Mouse (Mus musculus): ENCODE data around the gene Hs3st2. TPM values are rescaled to one million over a fixed set of nuclear protein-coding genes. Genes with fewer than 3 reads are reported as not detected.
"Not testable (repeated sequence)": the region's sequence is repeated elsewhere in the genome, so short reads cannot be mapped to it uniquely, and the experiment has no call there.

The Hs3st2 gene
- polyA plus RNA-seq (2017; shearing (Covaris generic)), result not detected

DNA sequence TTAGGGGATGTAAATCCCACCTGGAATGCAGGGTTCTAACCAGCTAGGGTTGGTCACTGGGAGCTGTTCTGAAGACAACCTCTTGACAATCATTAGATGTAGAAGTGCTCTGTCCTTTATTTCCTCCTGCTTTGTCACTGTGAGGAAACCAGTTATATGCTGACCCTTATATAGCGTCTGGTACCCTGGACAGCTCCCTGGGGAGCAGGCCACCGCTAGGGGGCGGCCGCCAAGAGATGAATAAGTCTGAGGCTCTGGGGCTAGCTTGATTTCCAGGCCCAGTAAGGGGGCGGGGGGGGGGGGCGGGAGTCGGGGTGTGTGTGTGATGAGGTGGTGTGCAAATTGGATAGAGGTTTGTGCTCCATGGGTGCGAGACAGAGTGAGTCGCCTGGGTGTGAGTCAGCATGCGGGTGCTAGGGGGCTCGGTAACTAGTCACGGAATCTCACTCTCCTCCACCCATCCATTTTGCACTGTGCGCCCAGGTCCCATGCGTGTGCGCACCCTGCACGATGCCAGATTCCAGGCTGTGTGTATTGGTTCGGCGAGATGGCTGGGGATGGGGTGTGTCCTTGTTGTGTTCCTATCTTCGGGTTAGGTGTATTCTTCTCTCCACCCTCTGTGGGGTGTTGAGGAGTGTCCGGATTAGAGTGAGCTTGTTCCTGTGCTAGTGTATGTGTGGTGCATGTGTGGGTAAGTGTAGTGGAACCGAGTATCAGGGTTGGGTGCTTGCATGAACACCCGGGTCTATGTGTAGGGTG lies at the start of gene Hs3st2:
Gene Hs3st2, plus strand, starts transcription at position 635 of the 759 bp plus-strand sequence.
- ATAC-seq, result no peak

DNA sequence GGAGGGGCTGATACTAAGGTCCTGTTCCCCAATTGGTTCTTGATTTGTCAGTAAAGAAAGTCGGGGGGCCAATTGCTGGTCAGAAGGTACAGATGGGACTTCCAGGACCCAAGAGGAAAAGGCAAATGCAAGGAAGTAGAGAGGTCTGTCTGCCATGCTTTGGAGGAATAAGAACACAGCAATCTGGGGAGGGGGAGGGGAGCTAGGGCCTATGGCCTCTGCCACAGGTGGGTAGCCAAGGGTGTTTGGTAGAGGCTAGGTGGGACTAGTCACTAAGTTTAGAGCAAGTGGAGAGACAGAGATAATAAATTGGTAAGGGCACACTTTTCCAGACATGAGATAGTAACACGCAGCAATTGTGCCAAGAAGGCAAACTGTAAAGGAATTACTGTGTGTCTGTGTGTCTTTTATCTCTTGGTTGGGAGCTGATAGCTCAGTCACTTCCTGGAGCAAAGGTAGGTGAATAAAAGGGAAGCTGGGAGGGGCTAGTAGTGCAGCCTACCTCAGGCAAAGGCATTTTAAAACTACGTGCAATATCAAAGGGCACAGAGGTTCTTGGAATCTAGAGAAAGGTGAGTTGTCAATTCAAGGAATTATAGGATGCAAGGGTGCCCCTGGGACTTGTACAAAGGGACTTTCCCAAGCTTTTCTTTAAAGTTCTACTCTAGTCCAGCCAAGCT lies 43.2 kb upstream of the Hs3st2 start:
- ATAC-seq, result no peak

DNA sequence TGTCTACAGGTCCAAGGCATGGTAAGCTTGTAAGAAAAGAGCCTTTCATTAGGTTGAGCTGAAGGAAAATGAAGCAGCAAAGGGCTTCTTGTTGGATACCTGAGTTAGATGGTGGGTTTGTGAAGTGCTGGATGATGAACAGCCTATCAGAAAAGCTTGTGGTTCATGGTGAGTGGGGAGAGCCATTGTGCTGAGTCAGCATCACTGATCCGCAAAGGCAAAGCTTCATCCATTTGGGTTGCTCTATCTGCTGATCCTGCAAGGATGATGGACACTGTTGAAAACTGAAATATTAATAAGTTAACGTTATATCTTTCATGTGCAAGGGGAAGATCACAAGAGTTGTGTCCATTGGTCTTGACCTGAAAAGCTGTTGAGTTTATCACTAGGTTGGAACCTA lies 40.0 kb upstream of the Hs3st2 start:
- no peak for ATAC-seq

DNA sequence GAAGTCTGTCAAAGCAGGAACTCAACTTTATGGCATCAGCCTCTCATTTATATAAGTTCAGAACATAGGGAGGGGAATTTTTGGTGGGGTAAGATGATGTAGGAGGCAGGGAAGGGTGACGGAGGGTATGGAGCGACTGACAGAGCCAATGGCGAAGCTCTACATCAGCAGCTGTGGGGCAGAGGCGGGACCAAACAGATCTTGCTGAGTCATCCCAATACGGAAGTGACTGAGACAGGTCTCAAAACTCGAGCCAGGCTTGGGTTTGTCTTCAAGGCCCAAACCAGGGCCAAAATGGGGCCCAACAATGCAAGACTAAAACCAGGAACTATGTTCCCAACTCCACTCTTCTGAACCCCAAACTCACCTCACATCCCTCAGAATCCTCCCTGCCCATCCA lies 30.2 kb upstream of the Hs3st2 start:
- ATAC-seq, result not testable (repeated sequence)

DNA sequence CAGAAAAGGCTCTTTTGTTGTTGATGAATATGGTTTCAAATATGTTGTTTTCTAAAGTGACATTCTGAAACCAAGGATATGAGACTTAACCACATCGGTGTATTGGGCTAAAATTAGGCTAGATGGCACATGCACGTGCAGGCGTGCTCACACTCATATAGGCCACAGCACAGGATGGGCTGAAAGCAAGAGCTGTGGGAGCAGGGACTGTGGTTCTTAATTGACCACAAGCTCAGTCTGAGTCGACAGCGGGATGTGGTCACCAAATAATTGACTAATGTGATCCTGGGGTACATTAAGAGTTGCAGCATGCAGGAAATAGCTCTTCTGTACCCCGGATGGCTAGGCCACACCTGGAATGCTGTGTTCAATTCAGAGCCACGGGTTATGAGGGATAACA lies 26.1 kb upstream of the Hs3st2 start:
- ATAC-seq, result no peak

DNA sequence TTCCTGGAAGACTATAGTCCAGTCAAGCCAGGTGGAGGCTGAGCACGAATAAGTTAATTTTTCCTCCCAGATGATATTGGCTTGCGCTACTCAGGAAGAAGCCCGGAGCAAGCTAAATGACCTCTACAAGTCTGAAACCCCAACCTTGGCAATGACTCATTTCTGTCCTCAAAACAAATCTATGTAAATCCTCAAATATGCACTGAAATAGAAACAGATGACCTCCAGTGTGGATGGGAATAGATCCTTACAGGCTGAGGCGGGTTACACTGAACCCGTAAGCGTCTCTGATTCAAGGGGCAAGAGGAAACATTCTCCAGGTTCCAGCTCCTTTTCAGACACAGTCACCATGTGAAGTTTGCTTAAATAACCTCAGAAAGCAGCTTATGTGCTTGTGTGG lies 24.5 kb upstream of the Hs3st2 start:
- ATAC-seq, result no peak

DNA sequence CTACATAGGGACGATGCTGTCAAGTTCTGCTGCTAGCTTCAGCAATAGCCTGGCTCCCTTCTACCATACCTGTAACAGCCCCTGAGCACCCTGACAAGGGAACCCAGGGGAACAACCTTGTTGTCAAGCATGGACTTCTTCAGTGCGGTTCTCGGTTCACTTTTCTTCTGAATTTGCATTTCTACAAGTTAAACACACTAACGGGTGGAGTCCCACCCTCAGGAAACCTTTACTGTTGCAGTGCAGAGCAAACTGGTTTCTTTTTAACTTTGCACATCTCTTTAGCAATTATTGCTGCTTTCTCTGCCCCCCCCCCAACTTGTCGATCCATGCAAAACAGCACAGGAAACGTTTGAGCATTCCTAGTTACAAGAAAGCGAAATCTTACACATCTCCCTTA lies 19.7 kb upstream of the Hs3st2 start:
- no peak for ATAC-seq

DNA sequence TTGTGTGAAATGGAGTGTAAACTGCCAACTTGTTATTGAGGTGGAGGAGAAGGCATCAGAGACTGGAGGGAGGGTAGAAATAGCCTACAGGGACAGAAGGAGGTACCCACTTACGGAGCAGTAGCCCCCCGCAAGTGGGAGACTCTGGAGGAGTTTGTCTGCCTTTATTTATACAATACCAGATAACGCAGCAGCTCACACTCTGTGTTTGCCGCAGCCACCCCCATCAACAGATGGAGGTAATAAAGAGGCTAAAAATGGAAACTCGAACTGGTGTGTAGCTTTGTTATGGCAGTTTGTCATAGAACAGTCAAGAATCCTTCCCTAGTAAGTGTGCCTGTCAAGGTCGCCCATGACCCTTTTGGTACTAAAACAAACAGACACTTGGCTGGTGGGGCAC lies 16.2 kb upstream of the Hs3st2 start:
- ATAC-seq, result no peak

DNA sequence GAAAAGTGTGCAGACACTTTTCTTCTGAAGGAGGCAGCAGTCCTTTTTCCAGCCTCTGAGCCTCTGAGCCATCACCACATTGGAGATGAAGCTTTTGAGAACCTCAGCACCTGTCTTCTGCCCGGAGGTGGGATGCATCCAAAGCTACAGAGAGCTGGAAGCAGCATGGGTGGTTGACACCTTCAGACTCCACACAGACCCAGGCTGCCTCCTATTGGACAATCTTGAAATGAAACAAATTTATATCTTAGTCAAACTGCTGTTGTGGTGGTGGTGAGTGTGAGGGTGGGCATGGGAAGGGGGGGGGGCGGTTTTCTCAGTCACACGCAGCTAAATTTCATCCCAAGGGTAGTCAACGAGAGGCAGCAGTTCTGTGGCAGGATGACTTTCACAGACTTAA lies 12.7 kb upstream of the Hs3st2 start:
- no peak for ATAC-seq

DNA sequence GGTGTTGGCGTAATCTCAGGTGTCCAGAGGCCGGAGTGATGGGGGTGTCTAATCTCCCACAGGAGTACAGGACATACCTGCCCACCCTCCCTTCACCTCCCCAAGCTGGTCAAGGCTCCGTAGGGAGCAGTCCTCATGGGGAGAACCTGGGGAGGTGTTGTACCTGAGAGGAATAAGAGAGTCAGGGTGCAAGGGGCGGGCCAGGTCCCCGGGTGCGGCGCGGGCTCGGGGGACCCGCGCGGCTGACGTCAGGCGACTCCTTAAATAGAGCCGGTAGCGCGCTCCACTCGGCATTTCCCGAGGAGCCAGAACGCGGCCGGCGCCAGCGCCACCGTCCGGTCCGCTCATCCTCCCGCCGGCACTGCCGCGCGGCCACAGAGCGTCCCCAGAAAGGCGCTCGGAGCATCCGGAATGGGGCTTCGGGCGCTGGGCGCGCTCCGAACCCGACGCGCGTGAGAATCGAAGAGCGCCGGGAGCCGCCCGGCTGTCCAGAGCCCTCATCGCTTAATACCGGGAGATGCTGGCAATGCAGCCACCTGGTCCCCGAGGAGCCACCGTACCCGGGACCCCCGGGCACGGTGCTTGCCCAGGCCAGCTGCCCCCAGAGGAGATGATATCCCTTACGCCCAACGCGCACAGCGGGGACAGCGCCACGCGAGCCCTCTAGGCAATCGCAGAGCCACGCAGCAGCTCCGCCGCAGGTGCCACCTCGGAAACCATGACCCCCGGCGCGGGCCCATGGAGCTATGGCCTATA lies 503 bp downstream of the Hs3st2 start:
- ATAC-seq, result no peak

DNA sequence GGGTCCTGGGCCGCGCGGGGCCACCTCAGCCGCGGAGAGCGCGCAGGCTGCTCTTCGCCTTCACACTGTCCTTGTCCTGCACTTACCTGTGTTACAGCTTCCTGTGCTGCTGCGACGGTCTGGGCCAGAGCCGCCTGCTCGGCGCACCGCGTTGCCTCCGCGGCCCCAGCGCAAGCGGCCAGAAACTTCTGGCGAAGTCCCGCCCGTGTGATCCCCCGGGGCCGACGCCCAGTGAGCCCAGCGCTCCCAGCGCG lies 1.0 kb downstream of the Hs3st2 start:
- no peak for ATAC-seq

DNA sequence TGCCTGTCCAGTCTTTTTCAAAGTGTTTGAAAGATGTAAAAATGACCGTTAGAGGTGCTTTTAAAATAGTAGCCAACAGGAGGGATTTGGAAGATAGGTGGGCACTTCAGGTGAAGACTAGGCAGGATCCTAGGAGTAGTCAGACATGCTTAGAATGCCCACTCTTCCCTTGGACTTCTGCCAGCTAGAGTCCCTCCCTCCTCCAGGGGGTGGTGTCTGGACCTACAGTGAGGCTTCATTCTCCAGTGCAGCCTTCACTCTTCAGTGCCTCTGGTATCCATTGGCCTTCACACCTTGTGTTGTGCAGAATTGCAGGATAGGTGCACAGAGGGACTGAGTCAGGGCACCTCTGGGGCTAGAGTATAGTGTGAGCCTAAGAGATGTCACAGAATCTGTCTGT lies 2.2 kb downstream of the Hs3st2 start:
- no peak for ATAC-seq

DNA sequence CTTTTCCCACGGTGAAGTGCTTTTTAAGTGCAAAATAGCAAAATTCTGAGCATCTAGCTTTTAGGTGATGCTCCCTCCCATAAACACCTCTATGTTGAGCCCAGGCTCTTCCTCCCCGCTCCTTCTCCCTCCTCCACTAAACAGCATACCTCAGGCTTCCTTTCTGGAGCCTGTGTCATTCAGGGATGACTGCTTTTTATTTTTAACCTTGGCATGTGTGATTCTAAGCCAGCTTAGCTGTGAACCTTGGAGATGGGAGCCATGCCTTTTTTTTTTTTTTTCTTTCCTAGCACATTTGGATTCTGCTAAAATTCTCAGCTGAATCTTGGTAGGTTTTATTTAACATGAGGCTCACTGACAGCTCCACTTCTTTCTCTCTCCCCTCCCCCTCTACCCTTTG lies 3.2 kb downstream of the Hs3st2 start:
- ATAC-seq, result no peak

DNA sequence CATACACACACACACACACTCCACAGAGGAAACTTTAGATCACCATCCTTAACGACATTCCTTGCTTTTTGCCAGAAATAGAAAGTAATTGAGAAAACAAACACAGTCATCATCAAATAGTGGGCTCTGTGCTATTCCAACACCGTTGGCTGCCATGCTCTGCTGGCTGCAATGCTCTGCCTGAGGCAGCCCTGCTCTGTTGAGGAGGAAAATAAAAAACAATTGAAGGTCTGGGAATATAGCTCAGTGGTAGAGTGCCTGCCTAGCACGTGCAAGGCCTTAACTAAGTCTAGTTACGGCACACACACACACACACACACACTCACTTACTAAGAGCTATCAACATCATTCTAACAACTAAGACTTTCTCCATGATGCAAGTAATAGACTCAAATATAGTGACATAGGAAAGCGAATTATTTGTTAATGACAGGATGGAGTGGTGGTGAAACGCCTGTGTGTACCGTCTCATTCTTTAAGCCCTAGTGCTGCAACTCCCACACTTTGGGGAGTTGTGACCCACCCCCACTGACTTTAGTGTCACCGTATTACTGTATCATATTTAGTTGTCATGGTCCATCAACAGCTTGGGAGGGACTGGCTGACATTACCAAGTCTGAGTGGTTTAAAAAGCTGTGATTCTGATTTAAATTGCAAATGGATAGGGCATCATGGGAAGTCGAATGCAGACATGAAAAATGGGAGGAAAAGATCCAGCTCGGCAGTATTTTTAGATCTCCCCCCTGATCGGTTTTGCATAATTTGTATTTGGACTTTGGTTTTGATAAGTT lies 19.3 kb downstream of the Hs3st2 start:
- ATAC-seq, result no peak

DNA sequence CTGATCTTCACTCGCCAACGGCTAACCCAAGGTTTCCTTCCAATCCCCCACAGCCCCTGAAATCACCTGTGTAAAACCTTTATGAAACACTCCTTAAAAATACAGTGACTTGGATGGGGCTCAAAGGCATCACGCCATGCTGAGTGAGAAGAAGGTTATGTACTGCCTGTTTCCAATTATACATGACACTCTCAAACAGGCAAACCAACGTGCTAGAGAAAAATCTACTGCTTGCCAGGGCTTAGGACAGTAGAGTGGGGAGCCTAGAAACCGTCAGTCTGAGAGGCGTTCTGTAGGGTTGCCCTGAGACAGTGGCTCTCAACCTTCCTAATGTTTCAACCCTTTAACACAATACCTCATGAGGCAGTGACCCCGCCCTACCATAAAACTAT lies 19.8 kb downstream of the Hs3st2 start:
- no peak for ATAC-seq

DNA sequence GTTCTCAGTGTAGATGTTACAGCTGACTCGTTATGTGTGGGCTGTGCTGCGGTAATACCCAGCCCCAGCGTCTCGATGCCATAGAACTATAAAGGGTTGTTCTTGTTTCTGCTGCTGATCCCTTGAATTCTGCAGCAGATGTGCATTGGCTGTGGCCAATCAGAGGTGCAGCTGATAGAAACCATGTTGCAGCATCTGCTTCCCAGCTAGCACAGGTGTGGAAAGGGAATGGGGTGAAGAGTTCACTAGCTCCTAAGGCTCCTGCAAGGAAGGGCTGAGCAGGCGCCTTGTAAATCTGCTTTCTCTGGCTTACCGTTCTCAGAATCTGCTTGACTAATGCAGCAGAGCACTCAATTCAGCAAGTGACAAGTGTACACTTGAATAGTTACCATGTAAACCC lies 45.2 kb downstream of the Hs3st2 start:
- no peak for ATAC-seq

DNA sequence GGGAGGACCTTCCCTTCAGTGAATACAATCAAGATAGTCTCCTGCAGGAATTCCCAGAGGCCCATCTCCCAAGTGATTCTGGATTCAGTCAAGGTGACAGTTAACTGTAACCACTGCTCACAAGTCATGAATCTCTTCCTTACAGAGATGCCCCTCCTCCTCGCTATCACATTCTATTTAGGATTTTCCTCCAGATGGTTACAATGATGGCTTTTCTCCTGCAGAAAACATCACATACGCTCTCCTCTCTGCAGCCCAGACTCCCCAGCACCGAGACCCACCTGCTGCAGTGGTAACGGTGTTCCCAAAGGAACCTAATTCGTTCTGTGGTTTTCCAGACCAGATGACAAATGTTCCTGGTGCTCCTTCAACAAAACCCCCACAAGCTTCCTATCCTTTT lies 49.5 kb downstream of the Hs3st2 start:
- ATAC-seq, result no peak

DNA sequence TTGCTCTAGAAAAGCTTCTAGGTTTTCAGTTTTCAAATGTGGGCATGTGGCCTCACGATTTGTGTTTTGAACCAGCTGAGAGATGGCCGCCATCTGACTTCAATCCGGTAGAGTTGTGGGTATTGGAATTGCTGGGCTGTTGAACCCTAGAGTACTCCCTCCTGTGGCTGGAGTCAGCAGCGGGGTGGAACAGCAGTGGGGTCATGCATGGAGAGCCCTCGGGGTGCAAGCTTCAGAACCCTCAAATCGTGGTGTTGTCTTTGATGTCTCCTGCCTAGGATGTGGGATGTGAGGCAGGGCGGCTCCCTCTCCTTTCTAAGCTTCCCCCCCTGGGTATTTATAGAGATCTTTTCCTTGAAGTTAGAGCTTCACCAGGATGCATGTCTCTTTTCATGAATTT lies 52.7 kb downstream of the Hs3st2 start:
- no peak for ATAC-seq

DNA sequence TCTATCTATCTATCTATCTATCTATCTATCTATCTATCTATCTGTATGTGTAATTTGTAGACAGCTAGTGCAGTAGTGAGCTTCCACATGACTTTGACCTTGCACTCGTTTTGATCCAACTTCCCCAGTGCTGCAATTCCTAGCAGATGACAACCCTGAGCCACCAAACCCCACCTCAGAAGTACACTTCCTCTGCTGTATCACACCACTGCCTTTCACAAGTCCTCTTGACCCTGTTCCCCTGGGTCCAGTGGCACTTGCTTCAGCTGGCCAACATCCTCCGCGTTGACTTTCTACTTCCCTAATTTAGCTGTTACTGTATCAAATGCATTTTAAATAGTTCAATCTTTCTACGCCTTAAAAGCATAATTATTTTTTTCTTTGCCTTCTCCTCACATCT lies 54.6 kb downstream of the Hs3st2 start:
- ATAC-seq, result no peak

DNA sequence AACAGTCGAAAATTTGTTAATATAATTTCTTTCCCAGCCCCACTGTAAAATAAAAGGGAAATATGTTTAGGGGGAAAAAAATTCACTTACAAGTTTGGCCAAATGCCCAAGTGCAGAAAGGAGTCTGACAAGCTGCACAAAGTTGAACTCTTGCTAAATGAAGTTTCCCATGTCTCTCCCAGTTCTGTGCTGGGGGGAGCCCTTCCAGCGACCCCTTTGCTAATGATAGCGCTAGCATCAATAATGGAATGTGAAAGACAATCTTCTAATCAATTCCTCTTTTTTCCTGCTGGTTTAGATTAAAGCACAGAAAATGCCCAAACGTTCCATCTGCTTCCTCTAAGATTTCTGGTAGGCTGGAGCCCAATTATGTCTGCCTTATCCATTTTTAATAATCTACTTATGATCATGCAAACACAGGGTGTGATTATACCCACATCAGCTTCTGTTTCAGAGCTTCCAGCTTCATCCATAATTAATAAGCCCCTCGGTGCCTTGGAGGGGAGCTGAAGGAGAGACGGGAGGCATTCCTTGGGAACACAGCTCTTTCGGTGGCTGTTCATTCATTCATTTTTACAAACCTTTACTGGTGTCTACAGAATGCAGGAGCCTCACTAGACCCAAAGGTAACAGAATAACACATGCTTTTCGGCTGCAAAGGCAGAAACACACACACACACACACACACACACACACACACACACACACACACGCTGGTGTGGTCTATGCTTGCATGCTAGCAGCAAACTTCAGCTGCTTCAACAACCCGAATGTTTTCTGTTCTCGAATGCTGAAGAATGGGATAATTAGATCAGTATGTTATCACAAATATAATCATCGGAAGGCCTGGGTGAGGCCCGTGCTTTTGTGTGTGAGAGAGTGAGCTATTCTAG lies 59.5 kb downstream of the Hs3st2 start:
- no peak for ATAC-seq

DNA sequence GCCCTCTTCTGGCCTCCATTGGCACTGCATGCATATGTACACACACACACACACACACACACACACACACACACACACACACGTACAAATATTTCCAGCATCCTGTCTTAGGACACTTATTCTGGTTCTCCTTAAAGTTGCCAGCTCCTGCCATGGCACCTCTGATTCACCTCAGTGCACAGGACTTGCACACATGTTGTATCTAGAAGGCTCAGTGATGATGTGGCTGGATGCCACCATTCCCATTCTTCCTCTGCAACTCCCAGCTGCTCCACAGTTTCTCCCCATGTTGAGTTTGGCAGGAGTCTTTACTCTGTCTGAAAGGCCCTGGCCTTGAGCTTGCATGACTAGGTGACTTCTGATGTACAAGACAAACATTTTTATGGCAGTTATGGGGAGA lies 65.1 kb downstream of the Hs3st2 start:
- ATAC-seq, result no peak

DNA sequence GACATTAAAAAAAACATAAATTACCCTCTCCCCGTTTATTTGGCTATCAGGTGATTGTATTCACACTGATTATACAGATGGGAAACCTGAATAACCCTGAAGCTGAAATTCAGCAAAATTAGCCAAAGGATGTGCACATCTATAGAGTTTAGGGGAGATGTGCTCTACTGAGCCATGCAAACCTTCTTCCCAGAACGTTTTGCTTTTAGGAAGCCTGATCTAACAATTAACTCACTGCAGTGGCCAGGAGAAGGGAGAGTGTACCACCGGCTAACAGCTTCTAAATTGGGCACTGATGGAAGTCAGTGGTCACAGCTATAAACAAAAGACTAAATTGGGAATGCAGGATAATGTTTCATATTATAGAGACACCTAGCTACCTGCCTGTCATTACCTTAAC lies 66.4 kb downstream of the Hs3st2 start:
- no peak for ATAC-seq

All from inflammation-experienced regulatory T-cells, adult 6 months (primary cell).